Mouse (Mus musculus) bone marrow macrophage, adult 2 months (primary cell): Measurements from ENCODE around the gene Stxbp6.

Experiments used
- CTCF ChIP-seq: IDR thresholded peaks from 2 replicates; pipeline ENCODE4 v1.5.1; 2012; ENCODE audit warnings: low read depth, mild to moderate bottlenecking, low read length, moderate library complexity
- POLR2A ChIP-seq: IDR thresholded peaks from 2 replicates; pipeline ENCODE4 v1.6.1; 2012; ENCODE audit warnings: mild to moderate bottlenecking, low read depth, low read length, borderline replicate concordance

DNA sequence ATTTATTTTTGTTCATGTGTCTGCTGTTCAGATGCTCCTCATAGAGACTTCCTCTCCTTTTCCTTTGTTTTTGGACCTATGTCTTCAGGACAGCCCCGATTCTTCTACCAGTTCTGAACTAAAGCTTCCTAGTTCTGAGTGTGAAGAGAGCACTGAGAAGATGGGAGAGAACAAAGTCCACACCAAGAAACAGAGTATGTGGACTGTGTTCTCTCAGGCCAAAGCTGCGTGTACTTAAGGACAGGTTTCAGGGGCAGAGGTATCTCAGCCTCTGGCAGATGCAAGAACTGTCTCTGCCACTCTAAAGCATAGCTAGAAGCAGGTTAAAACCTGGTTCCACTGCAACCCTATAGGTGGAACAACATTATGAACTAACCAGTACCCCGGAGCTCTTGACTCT lies 151.2 kb downstream of the Stxbp6 start:
- TF ChIP-seq CTCF (no peak), POLR2A (no peak)
